Mouse (Mus musculus): ENCODE data around the gene Ciart.

Ciart gene

GRCm38 (mm10) chr3:95881979-95882815 is at the start of gene Ciart:
Gene Ciart, minus strand, starts transcription at chr3:95882251.
- under 1% methylated on average over 66 of the region's 66 CpGs for WGBS

- WGBS, result 96% methylated on average over 1 of the region's 1 CpGs
Measured at GRCm38 (mm10) chr3:95931471-95931870, 49.4 kb upstream of the Ciart start.

GRCm38 (mm10) chr3:95930471-95930789 is 48.4 kb upstream of the Ciart start:
- 7% methylated on average over 5 of the region's 5 CpGs for WGBS

- under 1% methylated on average over 105 of the region's 105 CpGs for WGBS
Measured at GRCm38 (mm10) chr3:95929581-95930470, 47.8 kb upstream of the Ciart start.

- under 1% methylated on average over 49 of the region's 49 CpGs for WGBS
Measured at GRCm38 (mm10) chr3:95928658-95929503, 46.8 kb upstream of the Ciart start, which contains the start of gene Anp32e. Gene Anp32e, plus strand, starts transcription at chr3:95929246.

- WGBS, result 66% methylated on average over 6 of the region's 6 CpGs
Measured at GRCm38 (mm10) chr3:95928261-95928657, 46.2 kb upstream of the Ciart start.

- WGBS, result 86% methylated on average over 5 of the region's 5 CpGs
Measured at GRCm38 (mm10) chr3:95925087-95925486, 43.0 kb upstream of the Ciart start.

GRCm38 (mm10) chr3:95924185-95924584 is 42.1 kb upstream of the Ciart start:
- 74% methylated on average over 4 of the region's 4 CpGs for WGBS

GRCm38 (mm10) chr3:95923429-95923828 is 41.4 kb upstream of the Ciart start:
- 96% methylated on average over 7 of the region's 7 CpGs for WGBS

GRCm38 (mm10) chr3:95920532-95920931 is 38.5 kb upstream of the Ciart start:
- 87% methylated on average over 2 of the region's 2 CpGs for WGBS

GRCm38 (mm10) chr3:95916760-95917159 is 34.7 kb upstream of the Ciart start:
- 75% methylated on average over 7 of the region's 7 CpGs for WGBS

GRCm38 (mm10) chr3:95914706-95915105 is 32.7 kb upstream of the Ciart start:
- 94% methylated on average over 4 of the region's 4 CpGs for WGBS

GRCm38 (mm10) chr3:95907613-95908012 is 25.6 kb upstream of the Ciart start:
- WGBS, result 49% methylated on average over 4 of the region's 4 CpGs

- WGBS, result 1% methylated on average over 12 of the region's 12 CpGs
Measured at GRCm38 (mm10) chr3:95906860-95907259, 24.8 kb upstream of the Ciart start.

GRCm38 (mm10) chr3:95905940-95906492 is 24.0 kb upstream of the Ciart start:
- WGBS, result under 1% methylated on average over 12 of the region's 12 CpGs

GRCm38 (mm10) chr3:95905146-95905939 is 23.3 kb upstream of the Ciart start:
- under 1% methylated on average over 18 of the region's 18 CpGs for WGBS

- WGBS, result 3% methylated on average over 15 of the region's 15 CpGs
Measured at GRCm38 (mm10) chr3:95904568-95904967, 22.5 kb upstream of the Ciart start, which contains the start of gene Car14. Gene Car14, minus strand, starts transcription at chr3:95904691.

GRCm38 (mm10) chr3:95903753-95904502 is 21.9 kb upstream of the Ciart start:
- WGBS, result 16% methylated on average over 15 of the region's 15 CpGs

- WGBS, result 49% methylated on average over 6 of the region's 6 CpGs
Measured at GRCm38 (mm10) chr3:95902643-95903042, 20.6 kb upstream of the Ciart start.
